Mouse (Mus musculus): ENCODE results near the gene Alox5ap.

Alox5ap gene

DNA sequence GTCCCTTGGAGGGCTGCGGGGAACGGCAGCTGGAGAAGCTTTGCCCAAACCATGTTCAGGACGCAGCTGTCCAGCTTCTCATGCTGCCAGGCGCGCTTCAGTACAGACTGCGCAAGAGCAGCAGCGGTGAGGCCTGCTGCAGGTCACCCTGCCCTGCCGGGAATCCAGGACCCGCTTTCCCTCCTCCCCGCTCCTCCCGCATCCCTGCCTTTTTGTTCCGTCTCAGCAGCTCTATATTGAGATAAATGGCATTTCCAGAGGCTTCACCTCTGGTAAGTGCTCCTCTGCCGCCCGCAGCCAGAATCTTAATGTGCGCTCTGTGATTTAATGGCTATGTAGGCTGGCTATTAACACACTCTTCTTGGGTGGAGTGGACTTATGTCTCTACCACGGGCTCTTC, 5.5 kb upstream of the Alox5ap start:
- no peak for DNase-seq (ENCODE audit: low read depth)

DNA sequence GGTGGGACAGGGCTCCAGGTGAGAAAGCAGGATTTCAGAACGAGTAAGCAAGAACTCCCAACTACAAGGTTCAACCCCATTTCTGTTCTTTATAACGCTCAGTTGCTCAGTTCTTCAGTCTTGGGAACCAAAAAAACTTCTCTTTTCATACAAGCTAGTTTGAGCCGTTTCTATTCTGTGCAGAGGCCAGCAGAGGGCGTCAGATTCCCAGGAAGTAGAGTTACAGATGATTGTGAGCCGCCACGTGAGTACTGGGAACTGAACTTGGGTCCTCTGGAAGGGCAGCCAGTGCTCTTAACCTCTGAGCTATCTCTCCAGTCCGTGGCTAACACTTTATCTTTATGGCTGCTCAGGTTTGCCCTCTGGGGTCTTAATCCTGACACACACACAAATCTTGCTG, 3.1 kb upstream of the Alox5ap start:
- DNase-seq (ENCODE audit: low read depth), result peak; percentile 52

DNA sequence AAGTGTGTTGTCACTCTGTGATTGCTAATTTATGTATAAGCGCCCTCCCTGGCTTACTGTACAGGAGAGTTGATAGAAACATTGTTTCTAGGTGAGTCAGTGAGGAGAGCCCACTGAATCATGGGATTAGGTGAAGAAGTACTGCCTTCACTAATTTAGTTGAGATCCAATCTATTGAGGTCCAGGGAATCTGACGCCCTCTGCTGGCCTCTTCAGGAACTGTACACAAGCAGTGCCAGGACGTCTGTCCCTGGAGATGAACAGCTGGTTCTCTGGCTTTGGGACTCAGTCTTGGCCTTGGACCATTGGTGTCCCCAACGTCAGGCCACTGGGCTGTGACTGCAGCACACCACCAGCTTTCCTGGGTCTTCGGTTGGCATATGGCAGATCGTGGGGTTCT, 2.7 kb upstream of the Alox5ap start:
- peak; percentile 66 for DNase-seq (ENCODE audit: low read depth)

DNA sequence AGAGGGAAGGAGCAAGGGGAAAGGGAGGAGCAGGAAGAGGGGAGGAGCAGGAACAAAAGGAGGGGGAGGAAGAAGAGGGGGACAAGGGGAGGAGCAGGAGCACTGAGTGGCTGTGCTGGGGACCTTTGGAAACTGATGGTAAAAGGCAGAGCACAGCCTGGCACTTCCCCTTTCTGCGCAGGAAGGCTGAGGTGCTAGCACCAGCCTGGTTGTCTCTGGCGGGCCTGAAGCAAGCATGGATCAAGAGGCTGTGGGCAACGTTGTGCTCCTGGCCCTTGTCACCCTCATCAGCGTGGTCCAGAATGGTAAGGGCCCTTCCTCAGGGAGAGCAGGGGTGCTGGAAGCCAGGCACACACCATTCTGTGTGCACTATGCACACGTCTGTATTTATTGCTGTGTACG, 312 bp downstream of the Alox5ap start:
- no peak for DNase-seq (ENCODE audit: low read depth)

DNA sequence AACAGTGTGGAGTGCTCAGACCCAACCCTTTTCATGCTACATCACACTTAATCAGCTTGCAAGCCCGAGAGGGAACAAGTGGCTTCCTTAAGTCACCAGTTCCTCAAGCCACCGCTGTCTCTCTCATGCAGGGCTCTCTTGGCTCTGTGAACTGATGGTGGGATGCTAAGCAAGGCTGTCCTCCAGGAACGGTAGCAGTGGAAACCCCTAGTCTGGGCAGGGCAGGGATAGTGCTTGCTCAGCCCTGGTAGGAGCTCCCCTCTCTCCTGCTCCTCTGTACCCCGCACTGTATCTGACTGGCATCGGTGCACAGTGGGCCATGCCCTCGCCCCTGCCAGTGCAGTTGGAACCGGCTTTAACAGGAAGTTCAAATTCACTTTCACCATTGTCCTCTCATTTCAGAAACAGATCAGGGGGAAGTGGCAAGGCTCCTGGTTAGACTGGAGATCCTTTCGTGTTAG, 2.2 kb downstream of the Alox5ap start:
- no peak for DNase-seq (ENCODE audit: low read depth)

DNA sequence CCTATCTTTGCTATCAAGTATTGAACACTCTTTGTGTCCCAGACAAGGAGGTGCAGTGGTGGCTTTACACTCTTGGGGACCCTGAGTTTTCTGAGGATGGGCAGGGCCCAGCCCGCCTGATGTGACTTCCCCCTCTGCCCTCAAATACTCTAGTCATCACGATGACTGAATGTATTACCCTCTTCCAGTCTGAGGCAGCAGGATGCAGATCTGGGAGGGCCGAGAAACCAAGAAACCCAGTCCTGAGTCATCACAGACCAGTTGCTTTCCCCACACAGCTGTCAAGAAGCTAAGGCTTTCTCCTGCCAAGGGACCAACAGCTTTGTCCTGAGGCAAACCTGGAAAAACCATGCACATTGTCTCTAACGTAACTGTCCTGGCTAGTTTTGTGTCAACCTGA, 2.9 kb downstream of the Alox5ap start:
- no peak for DNase-seq (ENCODE audit: low read depth)

DNA sequence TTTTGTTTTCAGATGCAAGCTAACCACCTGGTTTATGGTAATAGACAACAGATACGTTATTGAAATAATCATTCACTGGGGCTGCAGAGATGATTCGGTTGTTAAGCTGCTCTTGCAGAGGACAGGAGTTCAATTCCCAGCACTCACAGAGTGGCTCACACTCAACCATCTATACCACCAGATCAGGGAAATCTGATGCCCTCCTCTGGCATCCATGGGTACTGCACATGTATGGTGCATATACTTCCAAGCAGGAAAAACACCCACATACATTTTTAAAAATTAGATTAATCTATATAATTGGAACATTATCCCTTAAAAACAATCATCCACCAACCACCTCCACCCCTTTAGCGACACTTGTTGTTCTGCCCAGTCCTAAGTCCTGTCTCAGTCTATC, 6.7 kb downstream of the Alox5ap start:
- no peak for DNase-seq (ENCODE audit: low read depth)

DNA sequence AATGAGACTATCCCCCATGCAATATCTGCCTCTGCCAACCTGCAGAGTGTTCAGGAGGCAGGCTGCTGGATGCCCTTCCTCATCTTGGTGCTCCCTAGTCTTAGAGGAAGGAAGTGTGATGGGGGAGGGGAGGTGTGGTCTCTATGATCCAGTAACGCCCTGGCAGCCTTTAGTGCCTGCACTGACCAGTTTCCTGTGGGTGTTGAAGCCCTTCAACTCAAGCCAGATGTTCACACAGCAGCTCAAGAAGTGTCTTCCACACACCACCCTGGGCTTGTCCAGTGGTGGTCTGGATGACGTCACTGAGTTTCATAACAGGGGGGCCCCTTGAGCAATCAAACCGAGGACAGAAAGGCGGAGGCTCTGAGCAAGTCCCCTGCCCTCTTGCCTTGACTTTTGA, 8.0 kb downstream of the Alox5ap start:
- no peak for DNase-seq (ENCODE audit: low read depth)

DNA sequence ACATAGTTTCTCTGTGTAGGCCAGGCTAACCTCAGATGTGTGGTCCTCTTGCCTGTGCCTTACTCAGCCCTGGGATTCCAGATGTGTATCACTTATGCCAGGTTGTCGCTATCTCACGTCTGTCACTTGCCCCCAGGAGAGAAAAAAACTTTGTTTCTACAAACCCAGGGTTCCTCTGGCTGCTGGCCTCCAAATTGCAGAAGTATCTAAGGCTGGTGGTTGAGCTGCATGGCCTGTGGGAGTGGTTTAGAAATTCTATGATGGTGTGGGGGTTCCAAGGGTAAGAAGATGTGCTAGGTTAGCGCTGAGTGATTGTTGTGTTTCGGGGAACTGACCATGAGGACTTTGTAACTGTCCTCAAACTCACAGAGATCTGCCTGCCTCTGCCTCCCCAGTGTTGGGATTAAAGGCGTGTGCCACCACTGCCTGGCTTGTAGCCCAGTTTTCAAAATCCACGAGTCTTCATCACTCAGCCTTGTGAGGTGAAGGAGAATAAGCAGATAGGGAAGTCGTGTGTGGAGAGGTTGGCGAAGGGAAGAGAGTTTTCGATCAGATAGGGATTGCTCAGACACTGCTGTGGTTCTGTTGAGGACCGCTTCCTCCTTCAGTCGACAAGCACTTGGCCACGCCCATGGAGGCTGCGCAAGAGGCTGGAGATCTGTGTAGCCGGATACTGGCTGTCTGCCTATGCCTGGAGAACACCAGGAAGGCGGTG, 10.0 kb downstream of the Alox5ap start:
- DNase-seq (ENCODE audit: low read depth), result peak; percentile 32

DNA sequence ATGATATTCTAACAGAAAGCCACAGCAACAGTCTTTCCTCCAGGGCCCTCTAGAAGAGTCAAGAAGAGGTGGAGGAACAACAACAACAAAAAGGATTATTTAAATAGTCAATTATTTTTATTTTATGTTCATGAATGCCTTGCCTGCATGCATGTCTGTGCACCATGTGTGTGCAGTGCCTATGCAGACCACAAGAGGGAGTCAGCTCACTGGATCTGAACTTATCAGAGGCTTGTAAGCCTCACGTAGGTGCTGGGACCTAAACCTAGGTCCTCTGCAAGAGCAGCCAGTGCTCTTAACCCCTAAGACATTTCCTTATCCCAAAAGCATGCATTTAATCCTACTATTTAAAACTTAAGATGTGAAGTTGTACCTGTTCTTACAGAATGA, 10.5 kb downstream of the Alox5ap start:
- peak; percentile 35 for DNase-seq (ENCODE audit: low read depth)

DNA sequence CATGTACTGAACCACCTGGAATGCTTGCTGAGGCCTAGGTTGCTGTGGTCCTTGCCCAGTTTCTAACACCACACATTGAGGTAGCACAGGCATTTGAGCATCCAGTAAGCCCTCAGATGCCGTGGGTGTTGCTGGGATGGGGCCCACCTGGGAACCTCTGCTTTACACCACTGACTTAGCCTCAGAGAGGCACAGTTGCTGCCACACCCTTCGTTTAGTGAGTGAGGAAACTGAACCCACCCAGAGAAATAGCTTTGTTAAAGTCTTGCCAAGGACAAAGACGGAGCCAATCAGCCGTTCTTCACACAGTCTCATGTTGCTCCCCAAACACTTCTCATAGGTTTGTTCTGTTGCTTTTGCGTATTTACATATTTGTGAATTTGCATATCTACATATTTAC, 13.0 kb downstream of the Alox5ap start:
- DNase-seq (ENCODE audit: low read depth), result no peak

DNA sequence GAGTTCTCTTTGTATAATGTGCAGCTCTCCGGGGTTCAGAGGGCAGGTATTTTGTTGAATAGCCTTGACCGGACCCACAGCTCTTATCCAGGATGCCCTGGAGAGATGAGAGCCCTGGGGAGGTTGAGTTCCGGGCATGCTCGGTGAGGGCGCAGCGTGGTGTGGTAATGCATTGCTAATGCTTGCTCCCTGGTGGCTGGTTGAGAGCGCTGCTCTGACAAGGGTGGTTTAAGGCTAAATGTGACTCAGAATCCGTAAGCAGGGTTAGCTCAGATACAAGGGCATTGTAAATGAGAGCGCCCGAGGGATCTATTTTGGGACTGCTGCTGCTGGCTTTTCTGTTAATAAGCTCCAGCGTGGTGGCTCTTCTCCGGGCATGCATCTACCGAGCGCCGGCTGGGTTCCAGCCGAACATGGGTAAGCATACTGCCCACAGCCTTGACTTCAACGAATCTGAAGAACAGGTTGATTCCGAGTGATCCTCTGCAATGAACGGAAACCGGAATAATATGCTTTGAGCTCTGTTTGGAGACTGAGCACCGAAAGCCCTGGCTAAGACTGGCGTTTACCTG, 14.8 kb downstream of the Alox5ap start:
- no peak for DNase-seq (ENCODE audit: low read depth)

DNA sequence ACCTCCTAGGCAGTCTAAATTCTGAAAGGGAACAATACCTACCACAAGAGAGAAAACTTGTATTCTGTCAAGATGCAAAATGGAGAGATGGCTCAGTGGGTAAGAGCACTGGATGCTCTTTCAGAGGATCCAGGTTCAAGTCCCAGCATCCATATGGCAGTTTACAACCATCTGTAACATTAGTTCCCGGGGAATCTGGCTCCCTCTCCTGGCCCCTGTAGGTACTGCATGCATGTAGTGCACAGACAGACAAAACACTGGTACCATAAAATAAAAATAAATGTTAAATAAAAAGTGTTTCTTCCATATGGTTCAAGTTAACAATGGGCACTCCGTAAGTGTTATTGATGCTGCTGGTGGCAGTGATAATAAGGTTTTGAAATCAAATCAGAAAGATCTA, 18.4 kb downstream of the Alox5ap start:
- DNase-seq (ENCODE audit: low read depth), result peak; percentile 68

DNA sequence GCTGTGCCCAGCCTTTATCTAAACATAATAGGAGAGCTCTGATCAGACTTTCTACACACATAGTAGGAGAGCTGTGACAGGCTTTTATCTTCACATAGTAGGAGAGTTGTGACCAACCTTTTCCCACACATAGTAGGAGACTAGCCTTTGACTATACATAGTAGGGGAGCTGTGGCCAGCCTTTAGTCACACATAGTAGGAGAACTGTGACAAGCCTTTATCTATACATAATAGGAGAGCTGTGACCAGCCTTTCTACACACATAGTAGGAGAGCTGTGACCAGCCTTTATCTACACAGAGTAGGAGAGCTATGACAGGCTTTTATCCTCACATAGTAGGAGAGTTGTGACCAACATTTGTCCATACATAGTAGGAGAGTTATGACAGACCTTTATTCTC, 19.3 kb downstream of the Alox5ap start:
- no peak for DNase-seq (ENCODE audit: low read depth)

DNA sequence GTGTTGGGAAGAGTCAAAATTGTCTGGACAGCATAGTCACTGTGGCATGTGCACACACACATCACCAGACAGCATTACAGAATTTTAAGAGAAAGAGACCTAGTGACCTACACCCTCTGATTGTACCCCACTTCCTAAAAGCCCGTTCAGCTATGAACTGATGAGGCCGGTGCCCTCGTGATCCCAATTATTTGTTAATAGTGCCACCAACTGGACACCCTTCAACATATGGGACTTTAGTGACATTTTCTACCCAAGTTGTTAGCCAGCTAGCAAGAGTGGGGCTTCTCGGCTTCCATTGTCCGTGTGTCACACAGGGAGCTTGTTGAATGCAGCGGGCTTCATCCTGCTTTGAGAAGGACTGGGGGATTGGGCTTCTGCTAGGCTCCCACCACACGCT, 21.5 kb downstream of the Alox5ap start:
- DNase-seq (ENCODE audit: low read depth), result no peak

DNA sequence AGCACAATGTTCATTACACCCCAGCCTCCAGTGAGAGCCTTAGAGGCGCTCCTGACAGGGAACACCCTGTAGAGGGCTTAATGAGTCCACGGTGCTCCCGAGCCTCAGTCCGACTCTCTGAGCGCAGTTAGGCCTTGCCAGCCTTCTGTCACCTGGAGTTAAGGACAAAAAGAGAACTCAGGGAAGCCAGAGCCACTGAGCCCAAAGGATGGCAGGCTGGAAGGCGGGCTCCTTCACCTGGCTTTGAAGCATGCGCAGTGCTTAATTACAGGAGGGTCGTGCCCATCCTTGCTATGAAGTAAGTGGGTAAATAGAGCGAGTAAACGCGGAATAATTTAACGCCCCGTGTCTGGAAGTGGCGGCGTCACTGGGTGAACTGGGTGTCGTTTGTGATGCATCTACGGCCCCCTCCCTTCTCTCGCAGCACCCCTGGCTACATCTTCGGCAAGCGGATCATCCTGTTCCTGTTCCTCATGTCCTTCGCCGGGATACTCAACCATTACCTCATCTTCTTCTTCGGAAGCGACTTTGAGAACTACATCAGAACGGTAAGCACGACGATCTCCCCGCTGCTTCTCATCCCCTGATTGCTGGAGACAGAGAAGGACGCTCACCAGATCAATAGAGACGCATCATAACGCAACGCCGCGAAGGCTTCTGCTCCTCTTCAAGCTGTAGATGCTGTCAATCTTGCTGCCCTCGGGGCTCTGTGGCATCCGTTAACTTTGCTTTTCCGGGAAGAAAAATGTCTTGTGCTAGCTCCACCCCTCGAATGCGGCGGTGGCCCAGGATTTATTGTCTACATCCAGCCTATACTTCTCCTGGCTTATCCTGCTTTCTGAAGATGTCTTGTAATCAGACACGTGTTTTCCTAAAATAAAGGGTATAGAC, 22.8 kb downstream of the Alox5ap start:
- no peak for DNase-seq (ENCODE audit: low read depth)

DNA sequence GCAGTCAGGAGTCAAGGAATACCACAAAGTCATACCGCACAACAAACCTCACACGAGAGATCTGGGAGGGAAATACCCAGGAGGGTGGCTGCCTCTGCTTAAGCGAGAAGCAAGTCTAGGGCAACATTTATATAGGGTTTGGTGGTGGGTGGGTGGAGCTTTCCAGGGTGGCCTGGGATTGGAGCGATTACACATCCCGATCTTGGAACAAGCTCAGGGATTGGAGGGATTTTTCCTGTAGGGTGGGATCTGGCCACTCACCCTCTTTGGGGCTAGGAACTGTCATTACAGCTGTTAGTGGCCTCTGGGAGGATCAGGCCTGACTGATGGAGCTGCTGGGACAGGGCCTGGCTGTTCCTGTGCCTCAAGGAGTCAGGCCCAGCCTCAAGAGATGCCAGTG, 26.7 kb downstream of the Alox5ap start:
- no peak for DNase-seq (ENCODE audit: low read depth)

DNA sequence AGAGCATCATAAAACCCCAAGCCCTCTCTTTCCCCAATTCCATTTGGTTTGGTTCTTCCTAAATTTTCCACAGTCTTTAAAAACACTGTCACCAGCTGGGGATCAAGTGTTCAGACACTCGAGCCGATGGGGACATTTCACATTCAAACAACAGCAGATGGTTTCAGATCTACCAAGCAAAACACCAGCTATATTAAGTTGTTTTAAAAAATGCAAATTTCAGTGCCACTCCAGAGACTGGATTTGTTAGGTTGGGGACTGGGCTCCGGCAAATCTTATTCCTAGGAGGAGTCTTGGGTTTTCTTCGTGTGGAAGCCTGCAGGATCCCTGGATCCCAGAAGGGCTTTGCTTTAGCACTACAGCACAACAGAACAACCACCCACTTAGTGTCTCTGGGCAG, 28.5 kb downstream of the Alox5ap start:
- DNase-seq (ENCODE audit: low read depth), result no peak

DNA sequence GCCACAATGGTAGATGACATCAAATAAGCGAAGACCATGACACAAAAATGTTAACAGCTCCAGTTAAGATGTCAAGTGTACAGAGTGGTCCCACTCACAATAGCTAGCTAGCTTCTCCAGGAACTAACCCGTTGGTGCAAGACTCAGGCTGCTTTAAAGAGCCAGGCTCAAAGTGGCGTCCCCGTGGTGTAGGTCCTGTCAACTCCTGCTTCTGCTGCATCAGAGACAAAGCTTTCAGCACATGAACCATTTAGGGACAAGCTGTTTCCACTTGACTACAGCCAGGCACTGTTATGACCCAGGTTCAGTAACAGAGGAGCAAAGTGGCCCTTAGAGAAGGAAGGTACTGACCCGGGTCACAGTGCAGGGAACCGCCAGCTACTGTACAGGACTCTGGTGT, 32.2 kb downstream of the Alox5ap start:
- DNase-seq (ENCODE audit: low read depth), result no peak

DNA sequence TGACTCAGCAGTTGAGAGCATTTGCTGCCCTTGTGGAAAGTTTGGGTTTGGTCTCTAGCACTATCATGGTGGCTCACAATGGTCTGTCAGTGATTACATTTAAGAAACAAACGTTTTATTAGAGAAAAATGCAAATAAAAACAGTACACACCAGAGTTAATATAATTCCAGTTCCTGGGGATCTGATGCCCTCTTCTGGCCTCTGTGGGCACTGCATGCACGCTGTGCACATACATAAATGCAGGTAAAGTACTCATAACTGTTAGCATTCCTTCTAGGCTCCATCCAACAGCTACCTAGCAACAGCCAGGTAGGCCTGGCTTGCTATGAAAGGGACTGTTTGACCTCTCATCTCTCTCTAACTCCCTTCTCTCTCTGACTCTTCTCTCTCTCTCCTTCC, 32.9 kb downstream of the Alox5ap start:
- peak; percentile 18 for DNase-seq (ENCODE audit: low read depth)

DNA sequence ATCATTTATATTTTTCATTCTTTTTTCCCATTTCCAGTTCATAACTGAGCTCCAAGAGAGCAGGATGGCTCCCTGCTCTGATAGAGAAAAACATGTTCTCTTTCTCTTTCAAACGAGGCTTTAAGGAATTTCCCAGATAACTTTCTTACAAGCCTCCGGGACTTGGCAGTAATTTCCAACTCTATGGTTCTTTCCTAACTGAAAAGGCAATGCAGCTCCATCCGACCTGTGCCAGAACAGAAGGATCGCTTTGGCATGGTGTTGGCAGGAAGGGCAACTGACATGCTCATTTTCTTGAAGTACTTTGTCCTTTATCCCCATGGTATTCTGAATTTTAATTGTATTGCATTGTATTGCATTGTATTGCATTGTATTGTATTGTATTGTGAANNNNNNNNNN, 33.7 kb downstream of the Alox5ap start:
- no peak for DNase-seq (ENCODE audit: low read depth)

DNA sequence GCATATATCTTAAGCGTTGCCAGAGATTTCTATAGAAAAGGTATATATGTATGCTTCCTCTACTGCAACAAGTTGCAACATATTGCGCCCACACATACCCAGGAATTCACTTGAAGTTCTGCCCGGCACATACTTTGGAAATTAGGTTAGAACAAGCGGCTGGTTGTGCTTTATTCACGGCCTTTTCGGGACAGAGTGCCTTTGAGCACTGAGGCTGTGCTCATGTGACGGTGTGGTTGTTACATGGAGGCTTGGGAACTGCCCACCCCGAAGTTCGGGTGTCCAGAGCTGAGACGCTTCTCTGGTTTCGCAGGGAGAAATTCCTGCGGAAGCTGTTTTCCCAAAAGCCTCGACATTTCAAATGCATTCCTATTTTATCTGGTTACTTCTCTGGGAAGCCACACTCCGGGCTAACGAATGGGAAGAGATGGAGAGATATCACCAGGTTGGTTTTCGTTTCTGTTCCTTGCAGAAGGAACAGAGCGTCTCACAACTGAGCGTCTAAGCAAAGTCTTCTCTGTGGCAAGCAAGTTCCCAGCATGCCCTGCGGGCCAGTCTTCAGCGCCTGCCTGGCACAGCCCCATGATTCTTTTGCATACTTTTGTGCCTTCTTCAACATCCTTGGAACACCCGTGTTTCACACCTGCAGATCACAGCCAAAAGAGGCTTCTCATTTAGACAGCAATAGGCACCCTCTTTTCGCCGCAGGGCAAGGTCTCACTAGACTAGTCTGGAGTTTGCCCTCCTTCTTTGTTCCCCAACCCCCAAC, 48.5 kb downstream of the Alox5ap start:
- peak; percentile 10 for DNase-seq (ENCODE audit: low read depth)
